Mouse (Mus musculus) fat pad, adult 2 months (tissue): ENCODE measurements around the gene Yme1l1.

Experiments
- DNase-seq: peaks from one replicate; pipeline ENCODE4 v3.0.0-alpha.2; 2011; ENCODE audit warnings: low read depth, low spot score; ENCODE audit errors: extremely low read depth

The Yme1l1 gene

GRCm38 (mm10) chr2:23155777-23156607, at the start of gene Yme1l1, which contains the start of gene Mastl:
Gene Yme1l1, plus strand, starts transcription at chr2:23156369.
Gene Mastl, minus strand, starts transcription at chr2:23156024.
- peak; percentile 40 for DNase-seq

GRCm38 (mm10) chr2:23119573-23119972, 36.6 kb upstream of the Yme1l1 start:
- no peak for DNase-seq

GRCm38 (mm10) chr2:23155199-23155621, 959 bp upstream of the Yme1l1 start:
- DNase-seq: no peak

GRCm38 (mm10) chr2:23156608-23157081, 476 bp downstream of the Yme1l1 start:
- no peak for DNase-seq

- DNase-seq: no peak
Observed at GRCm38 (mm10) chr2:23172305-23172704, 16.1 kb downstream of the Yme1l1 start.

- no peak for DNase-seq
Observed at GRCm38 (mm10) chr2:23194366-23194765, 38.2 kb downstream of the Yme1l1 start.

GRCm38 (mm10) chr2:23201034-23201433, 44.9 kb downstream of the Yme1l1 start:
- DNase-seq: no peak

GRCm38 (mm10) chr2:23202900-23203670, 46.9 kb downstream of the Yme1l1 start:
- no peak for DNase-seq

GRCm38 (mm10) chr2:23207070-23207526, 50.9 kb downstream of the Yme1l1 start, which contains the start of gene 4931423N10Rik:
Gene 4931423N10Rik, plus strand, starts transcription at chr2:23207476.
- DNase-seq: no peak

- no peak for DNase-seq
Observed at GRCm38 (mm10) chr2:23213661-23214060, 57.5 kb downstream of the Yme1l1 start.

- DNase-seq: no peak
Observed at GRCm38 (mm10) chr2:23225199-23225598, 69.0 kb downstream of the Yme1l1 start.

GRCm38 (mm10) chr2:23228463-23228862, 72.3 kb downstream of the Yme1l1 start:
- DNase-seq: no peak

- DNase-seq: no peak
Observed at GRCm38 (mm10) chr2:23234065-23234773, 78.0 kb downstream of the Yme1l1 start.
